Mouse (Mus musculus) hindbrain, embryonic 11.5 days (tissue): ENCODE measurements around the gene Samd4. TPM values are rescaled to one million over a fixed set of nuclear protein-coding genes. Genes with fewer than 3 reads are reported as not detected.

Source experiments
- ATAC-seq: fragments of 200-750 bp; cut with Nextera tagmentation; 2 replicates; pipeline ENCODE4 v1.8.0; 2017; ENCODE audit warnings: mild to moderate bottlenecking, moderate TSS enrichment, moderate library complexity; ENCODE audit not compliant: low FRiP score
- DNase-seq: peaks from one replicate; pipeline ENCODE4 v3.0.0-alpha.2; 2015; ENCODE audit warnings: low spot score
- H3K27ac ChIP-seq: fragments of 300-500 bp; sonication (generic); 2 replicates; pipeline ENCODE4 v1.5.1; 2014; ENCODE audit warnings: mild to moderate bottlenecking, low read depth, low read length
- H3K27me3 ChIP-seq: fragments of 300-500 bp; sonication (generic); 2 replicates; pipeline ENCODE4 v1.6.1; 2014; ENCODE audit warnings: mild to moderate bottlenecking, low read length, moderate library complexity, mixed read lengths; ENCODE audit not compliant: control insufficient read depth, insufficient read depth
- H3K36me3 ChIP-seq: fragments of 300-500 bp; sonication (generic); 2 replicates; pipeline ENCODE4 v1.6.1; 2014; ENCODE audit warnings: mild to moderate bottlenecking, low read length, moderate library complexity, mixed read lengths; ENCODE audit not compliant: control insufficient read depth, insufficient read depth
- H3K4me1 ChIP-seq: fragments of 300-500 bp; sonication (generic); replicated peaks from 2 replicates; pipeline ENCODE4 v1.6.1; 2014; ENCODE audit warnings: low read length, mixed read lengths; ENCODE audit not compliant: control insufficient read depth, insufficient read depth
- H3K4me2 ChIP-seq: fragments of 300-500 bp; sonication (generic); replicated peaks from 2 replicates; pipeline ENCODE4 v1.6.1; 2014; ENCODE audit warnings: mild to moderate bottlenecking, low read depth, low read length
- H3K4me3 ChIP-seq: fragments of 300-500 bp; sonication (generic); 2 replicates; pipeline ENCODE4 v1.5.1; 2014; ENCODE audit warnings: low read depth, low read length
- H3K9ac ChIP-seq: fragments of 300-500 bp; sonication (generic); 2 replicates; pipeline ENCODE4 v1.6.1; 2014; ENCODE audit warnings: low read depth, low read length
- H3K9me3 ChIP-seq: fragments of 300-500 bp; sonication (generic); 2 replicates; pipeline ENCODE4 v1.6.1; 2016; ENCODE audit warnings: low read length; ENCODE audit not compliant: control insufficient read depth
- WGBS: fragments of 180-500 bp; shearing (Covaris S2); extraction: QIAGEN DNeasy Blood & Tissue Kit; methylation state at CpG from one replicate; pipeline ENCODE4 v1.1.7; 2014; 5-methylcytosine and 5-hydroxymethylcytosine counted together
- polyA plus RNA-seq: library from polyadenylated mRNA; unstranded; fragments of >200 nt; fragmentation: Nextera tagmentation; extraction: Ambion mirVana; gene quantifications from 2 replicates; pipeline ENCODE4 v1.2.1, GENCODE M21; 2014

The Samd4 gene
- polyA plus RNA-seq, 1 experiment from 2014 or later = 4.7 TPM

GRCm38 (mm10) chr14:47117522-47117921 lies 234.9 kb downstream of the Samd4 start:
- 87% methylated on average over 7 of the region's 7 CpGs for WGBS
- no peaks in the 10 kb centered on the region for H3K36me3 ChIP-seq
- no peak overlapping the region for H3K4me2 ChIP-seq
- no peaks in the 10 kb centered on the region for H3K4me1 ChIP-seq
- no peak overlapping the region for H3K9ac ChIP-seq
- ATAC-seq = no peak
- H3K4me3 ChIP-seq = no peak overlapping the region
- DNase-seq = no peak
- no peak overlapping the region for H3K27ac ChIP-seq
- H3K9me3 ChIP-seq = no peaks in the 10 kb centered on the region
- no peaks in the 10 kb centered on the region for H3K27me3 ChIP-seq

- H3K4me3 ChIP-seq = no peak overlapping the region
- DNase-seq (no peak), ATAC-seq (no peak)
- no peak overlapping the region for H3K27ac ChIP-seq
- no peaks in the 10 kb centered on the region for H3K27me3 ChIP-seq
- H3K9me3 ChIP-seq = no peaks in the 10 kb centered on the region
- no peaks in the 10 kb centered on the region for H3K36me3 ChIP-seq
- WGBS = 84% methylated on average over 5 of the region's 5 CpGs
- no peak overlapping the region for H3K4me2 ChIP-seq
- no peaks in the 10 kb centered on the region for H3K4me1 ChIP-seq
- no peak overlapping the region for H3K9ac ChIP-seq
Observed at GRCm38 (mm10) chr14:47127987-47128386, 245.3 kb downstream of the Samd4 start.

- H3K9me3 ChIP-seq = no peaks in the 10 kb centered on the region
- DNase-seq (no peak), ATAC-seq (no peak)
- H3K4me1 ChIP-seq = no peaks in the 10 kb centered on the region
- H3K4me3 ChIP-seq = no peak overlapping the region
- WGBS = 82% methylated on average over 10 of the region's 10 CpGs
- no peak overlapping the region for H3K9ac ChIP-seq
- no peak overlapping the region for H3K27ac ChIP-seq
- no peaks in the 10 kb centered on the region for H3K27me3 ChIP-seq
- no peak overlapping the region for H3K4me2 ChIP-seq
- no peaks in the 10 kb centered on the region for H3K36me3 ChIP-seq
Observed at GRCm38 (mm10) chr14:47133948-47134347, 251.3 kb downstream of the Samd4 start.

GRCm38 (mm10) chr14:47136637-47137036 lies 254.0 kb downstream of the Samd4 start:
- 86% methylated on average over 5 of the region's 5 CpGs for WGBS
- no peak overlapping the region for H3K4me3 ChIP-seq

GRCm38 (mm10) chr14:47138853-47139252 lies 256.2 kb downstream of the Samd4 start:
- no peak overlapping the region for H3K4me2 ChIP-seq
- WGBS = 85% methylated on average over 3 of the region's 3 CpGs
- H3K9me3 ChIP-seq = no peaks in the 10 kb centered on the region
- H3K27me3 ChIP-seq = no peaks in the 10 kb centered on the region
- H3K27ac ChIP-seq = no peak overlapping the region
- no peaks in the 10 kb centered on the region for H3K36me3 ChIP-seq
- H3K4me3 ChIP-seq = no peak overlapping the region
- H3K9ac ChIP-seq = no peak overlapping the region
- ATAC-seq = no peak
- H3K4me1 ChIP-seq = no peaks in the 10 kb centered on the region
- no peak for DNase-seq

More at GRCm38 (mm10) chr14:47136637-47137036, 254.0 kb downstream of the Samd4 start:
- Histone ChIP-seq H3K4me1 (no peaks in the 10 kb centered on the region), H3K27ac (no peak overlapping the region), H3K4me2 (no peak overlapping the region), H3K9ac (no peak overlapping the region), H3K36me3 (no peaks in the 10 kb centered on the region), H3K9me3 (no peaks in the 10 kb centered on the region), H3K27me3 (no peaks in the 10 kb centered on the region)
- no peak for ATAC-seq
- no peak for DNase-seq

GRCm38 (mm10) chr14:47144326-47144725 lies 261.7 kb downstream of the Samd4 start:
- no peak overlapping the region for H3K27ac ChIP-seq
- no peak overlapping the region for H3K9ac ChIP-seq
- no peaks in the 10 kb centered on the region for H3K4me1 ChIP-seq
- H3K4me2 ChIP-seq = no peak overlapping the region
- over 99% methylated on average over 5 of the region's 5 CpGs for WGBS
- no peaks in the 10 kb centered on the region for H3K36me3 ChIP-seq
- ATAC-seq (no peak), DNase-seq (no peak)
- no peaks in the 10 kb centered on the region for H3K9me3 ChIP-seq
- no peak overlapping the region for H3K4me3 ChIP-seq
- no peaks in the 10 kb centered on the region for H3K27me3 ChIP-seq

GRCm38 (mm10) chr14:47151306-47151705 lies 268.7 kb downstream of the Samd4 start:
- H3K9me3 ChIP-seq = no peaks in the 10 kb centered on the region
- ATAC-seq (no peak), DNase-seq (no peak)
- no peaks in the 10 kb centered on the region for H3K4me1 ChIP-seq
- no peak overlapping the region for H3K4me2 ChIP-seq
- H3K9ac ChIP-seq = no peak overlapping the region
- H3K36me3 ChIP-seq = no peaks in the 10 kb centered on the region
- H3K4me3 ChIP-seq = no peak overlapping the region
- 90% methylated on average over 6 of the region's 6 CpGs for WGBS
- H3K27ac ChIP-seq = no peak overlapping the region
- H3K27me3 ChIP-seq = no peaks in the 10 kb centered on the region

GRCm38 (mm10) chr14:47154303-47154702 lies 271.6 kb downstream of the Samd4 start:
- WGBS = 97% methylated on average over 3 of the region's 3 CpGs
- Histone ChIP-seq H3K27me3 (no peaks in the 10 kb centered on the region), H3K4me2 (no peak overlapping the region), H3K4me3 (no peak overlapping the region), H3K9ac (no peak overlapping the region), H3K9me3 (no peaks in the 10 kb centered on the region), H3K36me3 (no peaks in the 10 kb centered on the region), H3K27ac (no peak overlapping the region), H3K4me1 (no peaks in the 10 kb centered on the region)
- DNase-seq (no peak), ATAC-seq (no peak)
